Mouse (Mus musculus): ENCODE results near the gene Ttll2.
"Not testable (repeated sequence)": the region's sequence is repeated elsewhere in the genome, so short reads cannot be mapped to it uniquely, and the experiment has no call there.

Ttll2 gene

DNA sequence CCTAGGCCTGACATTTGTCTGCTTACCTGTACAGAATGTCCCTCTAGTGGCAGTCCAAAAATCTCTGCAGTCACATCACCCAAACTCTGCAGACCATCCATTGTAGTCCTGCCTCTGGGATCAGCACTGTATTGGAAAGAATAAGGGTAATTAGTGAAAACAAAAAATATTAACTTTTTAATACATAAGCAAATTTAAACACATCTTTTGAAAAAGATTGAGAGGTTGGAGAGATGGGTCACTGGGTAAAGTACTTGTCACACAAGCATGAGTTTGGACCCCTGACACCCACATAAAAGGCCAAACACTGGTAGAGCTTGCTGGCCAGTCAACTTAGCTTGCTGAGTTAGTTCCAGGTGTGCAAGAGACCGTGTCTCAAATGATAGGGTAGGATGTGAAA, at the start of gene Ttll2:
TSS of gene Ttll2 (minus strand) at position 101 of the 400 bp plus-strand sequence.
- not testable (repeated sequence) for DNase-seq (ENCODE audit: low read depth, low spot score)

DNA sequence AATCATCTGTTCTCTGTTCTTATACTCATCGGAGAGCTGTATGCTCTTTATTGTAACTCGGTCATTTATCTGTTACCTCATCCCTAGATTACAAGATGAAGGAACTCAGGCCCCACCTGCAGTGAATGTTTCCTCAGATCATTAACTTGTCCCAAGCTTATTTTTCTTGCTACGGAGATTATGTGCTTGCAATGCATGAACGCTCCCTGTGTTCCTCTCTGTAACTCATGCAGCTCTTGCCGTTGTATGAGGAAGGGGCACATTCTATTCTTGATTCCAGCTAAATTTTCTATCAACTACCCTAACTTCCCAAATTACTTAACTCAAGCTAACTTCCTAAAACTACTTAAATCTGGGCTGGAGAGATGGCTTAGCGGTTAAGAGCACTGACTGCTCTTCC, 47.3 kb upstream of the Ttll2 start:
- not testable (repeated sequence) for DNase-seq (ENCODE audit: low read depth, low spot score)

DNA sequence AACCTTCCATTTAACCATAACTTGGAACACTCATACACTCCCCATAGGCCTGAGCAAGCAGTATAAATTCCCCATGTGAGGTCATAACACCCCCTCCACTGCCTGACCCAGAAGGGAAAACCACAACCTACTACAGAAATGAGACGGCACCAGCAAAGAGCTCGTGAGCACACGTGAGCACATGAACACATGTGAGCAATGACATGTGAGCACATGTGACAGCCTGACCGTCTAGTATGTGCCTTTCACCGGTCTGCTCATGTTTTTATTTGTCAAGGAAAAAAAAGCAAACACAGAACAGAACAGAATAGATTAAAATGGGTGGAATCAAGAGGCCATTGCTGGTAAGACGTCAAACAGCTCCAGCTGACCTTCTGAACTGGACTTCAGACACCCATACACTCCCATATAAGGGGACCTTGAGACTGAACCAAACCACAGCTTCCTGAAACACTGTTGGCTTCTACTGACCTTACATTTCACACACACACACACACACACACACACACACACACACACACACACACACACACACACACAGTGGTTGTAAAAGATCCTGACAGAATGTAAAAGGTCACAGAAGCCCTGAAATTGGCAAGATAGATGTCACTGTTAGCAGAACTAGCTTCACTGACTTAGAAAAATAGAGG, 45.8 kb upstream of the Ttll2 start:
- not testable (repeated sequence) for DNase-seq (ENCODE audit: low read depth, low spot score)

DNA sequence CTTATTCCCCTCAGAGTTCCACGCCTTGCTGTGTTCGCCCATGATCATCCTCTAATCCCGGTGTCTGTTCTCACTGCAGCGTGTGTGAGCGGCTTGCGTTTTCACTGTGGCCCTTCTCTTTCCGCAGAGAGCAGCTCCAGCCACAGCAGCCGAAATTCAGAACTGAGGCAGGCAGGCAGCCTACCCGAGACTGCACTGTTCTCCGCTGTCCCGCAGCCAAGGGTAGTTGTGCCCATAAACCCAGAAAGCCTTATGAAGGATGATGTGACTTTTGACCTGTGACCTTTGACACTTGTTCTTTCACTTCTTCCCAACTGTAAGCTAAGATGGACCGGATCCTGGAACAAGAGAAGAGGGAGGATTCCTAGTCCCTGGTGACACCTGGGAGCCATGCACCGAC, 44.6 kb upstream of the Ttll2 start:
- DNase-seq (ENCODE audit: low read depth, low spot score), result not testable (repeated sequence)

DNA sequence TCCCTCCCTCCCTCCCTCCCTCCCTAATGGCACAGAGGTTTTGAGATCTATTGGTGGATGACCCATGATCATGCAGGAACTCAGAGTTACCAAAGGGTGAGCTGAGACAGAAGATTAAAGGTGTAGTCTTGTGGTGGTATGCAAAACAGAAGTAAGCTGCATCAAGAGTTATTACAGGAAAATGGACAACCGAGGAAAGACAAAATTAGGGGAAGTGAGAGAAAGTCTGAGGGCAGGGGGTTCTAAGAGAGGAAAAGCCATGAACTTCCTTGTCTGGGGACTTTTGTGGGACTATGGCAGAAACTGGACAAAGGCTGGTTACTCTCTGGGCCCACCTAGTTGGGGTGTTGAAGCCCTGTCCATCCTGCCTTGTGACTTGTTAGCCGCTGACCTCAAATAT, 43.8 kb upstream of the Ttll2 start:
- DNase-seq (ENCODE audit: low read depth, low spot score), result not testable (repeated sequence)

DNA sequence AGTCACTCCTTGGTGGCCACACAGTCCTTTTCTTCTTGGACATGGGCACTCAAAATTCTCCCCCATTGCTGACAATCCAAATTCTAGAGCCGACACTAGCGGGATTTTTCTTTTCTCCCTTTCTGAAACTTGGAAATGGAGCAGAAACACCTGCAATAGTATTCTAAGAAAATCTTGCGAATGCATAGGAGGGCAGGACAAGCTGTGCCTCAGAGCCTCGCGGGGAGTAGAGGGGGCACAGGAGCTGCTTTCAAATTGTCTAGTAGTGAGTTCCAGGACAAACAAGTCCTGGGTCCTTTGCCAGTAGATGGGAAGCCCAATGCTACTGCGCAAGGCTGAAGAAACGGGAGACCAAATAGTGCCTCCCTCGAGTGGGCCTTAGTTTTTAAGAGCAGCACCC, 43.2 kb upstream of the Ttll2 start:
- not testable (repeated sequence) for DNase-seq (ENCODE audit: low read depth, low spot score)

DNA sequence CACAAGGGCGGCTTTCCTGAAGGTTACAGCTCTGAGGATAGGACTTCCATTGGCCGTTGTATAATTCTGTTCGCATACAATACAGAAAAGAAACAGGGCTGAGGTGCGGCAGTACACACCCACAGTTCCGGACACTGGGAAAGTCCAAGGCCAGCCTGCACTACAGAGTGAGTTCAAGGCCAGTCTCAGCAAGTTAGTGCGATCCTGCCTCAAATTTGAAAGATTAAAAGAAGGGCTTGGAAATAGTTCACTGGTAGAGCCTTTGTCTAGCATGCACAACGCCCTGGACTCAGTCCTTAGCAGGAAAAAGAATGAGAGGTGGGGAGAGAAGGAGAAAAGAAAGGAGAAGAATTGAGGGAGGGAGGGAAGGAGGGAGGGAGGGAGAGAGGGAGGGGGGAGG, 42.6 kb upstream of the Ttll2 start:
- DNase-seq (ENCODE audit: low read depth, low spot score), result not testable (repeated sequence)

DNA sequence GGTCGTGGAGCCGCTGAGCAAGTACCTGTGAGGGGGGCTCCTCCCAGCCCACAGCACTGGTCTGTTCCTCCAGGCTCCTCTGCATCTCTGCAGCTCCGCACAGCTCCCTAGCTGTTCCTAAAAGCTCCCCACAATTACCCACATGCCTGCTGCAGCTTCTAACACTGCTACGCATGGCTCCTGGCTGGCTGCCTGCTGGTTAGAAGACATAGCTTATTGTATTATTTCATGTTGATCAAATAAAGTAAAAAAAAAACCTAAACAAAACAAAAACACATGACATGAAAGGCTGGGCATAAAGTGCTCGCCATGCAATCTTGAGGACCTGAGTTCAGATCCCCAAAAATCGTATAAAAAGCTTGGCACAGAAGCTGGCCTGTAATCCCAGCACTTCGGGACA, 37.4 kb upstream of the Ttll2 start:
- DNase-seq (ENCODE audit: low read depth, low spot score), result not testable (repeated sequence)

DNA sequence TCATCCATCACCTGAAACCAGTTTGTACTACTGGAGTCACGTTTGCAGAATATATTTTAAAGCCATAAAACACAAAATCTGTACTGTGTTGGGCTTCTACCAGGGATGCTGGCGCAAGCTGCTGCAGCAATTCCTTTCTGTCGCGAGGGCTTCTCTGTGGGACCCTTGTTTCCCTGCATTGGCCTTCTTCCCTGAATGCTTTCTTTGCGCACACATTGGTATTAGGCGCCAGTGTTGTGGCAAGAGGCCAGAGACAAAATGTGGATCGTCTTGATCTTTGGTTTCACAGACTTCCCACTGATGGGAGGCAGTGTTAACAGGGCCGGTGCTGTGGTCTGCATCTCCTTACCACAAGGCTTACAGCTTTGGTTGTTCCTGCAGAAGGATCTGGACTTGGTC, 36.5 kb upstream of the Ttll2 start:
- not testable (repeated sequence) for DNase-seq (ENCODE audit: low read depth, low spot score)

DNA sequence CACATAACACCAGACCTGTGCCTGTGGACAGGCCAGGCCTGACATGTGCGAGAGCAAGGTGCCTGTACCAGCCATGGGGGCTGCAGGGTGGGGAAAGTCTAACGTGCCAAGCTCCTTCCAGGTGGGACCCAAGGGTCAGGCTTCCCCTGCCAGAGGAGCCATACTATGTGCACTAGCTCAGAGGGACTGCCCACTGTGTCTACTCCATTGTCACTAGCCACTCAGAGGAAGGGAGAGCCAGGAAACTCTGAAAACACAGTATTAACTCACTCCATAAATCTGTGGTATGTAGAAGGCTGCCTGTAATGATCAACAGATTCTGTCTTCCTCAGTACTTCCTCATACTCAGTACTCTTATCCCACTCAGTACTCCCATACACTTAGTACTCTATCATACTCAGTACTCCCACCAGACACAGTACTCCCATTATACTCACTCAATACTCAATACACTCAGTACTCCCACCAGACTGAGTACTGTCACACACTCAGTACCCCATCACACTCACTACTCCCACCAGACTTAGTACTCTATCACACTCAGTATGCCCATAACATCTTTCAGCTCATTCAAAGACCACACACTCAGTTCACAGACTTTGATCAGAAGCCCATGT, 36.0 kb upstream of the Ttll2 start:
- not testable (repeated sequence) for DNase-seq (ENCODE audit: low read depth, low spot score)

DNA sequence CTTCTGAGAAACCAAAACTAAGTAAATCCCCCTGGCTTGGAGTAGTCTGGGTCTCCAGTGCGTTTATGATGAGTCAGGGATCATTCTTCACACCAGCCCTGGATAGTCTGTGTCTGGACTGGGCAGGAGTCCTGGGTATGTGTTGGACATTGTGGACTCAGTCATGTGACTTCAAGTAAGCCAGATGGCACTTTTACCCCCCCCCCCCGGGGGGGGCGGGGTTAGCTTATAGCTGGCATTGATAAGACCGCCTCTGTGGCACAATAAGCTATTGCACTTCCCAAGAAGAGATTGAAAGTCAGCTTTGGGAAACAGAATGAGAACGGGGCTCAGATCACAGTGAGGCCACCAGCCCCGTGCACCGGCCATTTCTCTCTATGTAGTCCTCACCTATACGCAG, 33.5 kb upstream of the Ttll2 start:
- peak; percentile 25 for DNase-seq (ENCODE audit: low read depth, low spot score)

DNA sequence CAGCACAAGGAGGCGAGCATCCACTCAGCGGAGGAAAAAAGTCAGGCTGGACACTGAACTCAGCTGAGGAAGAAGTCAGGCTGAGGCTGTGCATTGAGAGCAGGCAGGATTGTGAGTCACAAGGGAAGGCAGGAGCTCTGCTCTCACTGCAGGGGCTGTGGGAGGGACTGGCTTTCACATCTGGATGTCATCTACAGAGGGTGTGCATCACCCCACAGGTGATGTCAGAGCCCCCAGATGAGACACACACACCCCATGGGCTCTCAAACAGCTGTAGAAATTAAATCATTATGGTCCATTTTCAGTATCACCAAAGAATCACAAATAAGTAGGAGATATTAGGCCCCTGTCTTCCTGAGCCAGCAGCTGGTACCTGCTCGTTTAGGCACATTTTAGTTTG, 32.9 kb upstream of the Ttll2 start, which contains the start of gene Unc93a2:
TSS of gene Unc93a2 (minus strand) at position 101 of the 400 bp plus-strand sequence.
- not testable (repeated sequence) for DNase-seq (ENCODE audit: low read depth, low spot score)

DNA sequence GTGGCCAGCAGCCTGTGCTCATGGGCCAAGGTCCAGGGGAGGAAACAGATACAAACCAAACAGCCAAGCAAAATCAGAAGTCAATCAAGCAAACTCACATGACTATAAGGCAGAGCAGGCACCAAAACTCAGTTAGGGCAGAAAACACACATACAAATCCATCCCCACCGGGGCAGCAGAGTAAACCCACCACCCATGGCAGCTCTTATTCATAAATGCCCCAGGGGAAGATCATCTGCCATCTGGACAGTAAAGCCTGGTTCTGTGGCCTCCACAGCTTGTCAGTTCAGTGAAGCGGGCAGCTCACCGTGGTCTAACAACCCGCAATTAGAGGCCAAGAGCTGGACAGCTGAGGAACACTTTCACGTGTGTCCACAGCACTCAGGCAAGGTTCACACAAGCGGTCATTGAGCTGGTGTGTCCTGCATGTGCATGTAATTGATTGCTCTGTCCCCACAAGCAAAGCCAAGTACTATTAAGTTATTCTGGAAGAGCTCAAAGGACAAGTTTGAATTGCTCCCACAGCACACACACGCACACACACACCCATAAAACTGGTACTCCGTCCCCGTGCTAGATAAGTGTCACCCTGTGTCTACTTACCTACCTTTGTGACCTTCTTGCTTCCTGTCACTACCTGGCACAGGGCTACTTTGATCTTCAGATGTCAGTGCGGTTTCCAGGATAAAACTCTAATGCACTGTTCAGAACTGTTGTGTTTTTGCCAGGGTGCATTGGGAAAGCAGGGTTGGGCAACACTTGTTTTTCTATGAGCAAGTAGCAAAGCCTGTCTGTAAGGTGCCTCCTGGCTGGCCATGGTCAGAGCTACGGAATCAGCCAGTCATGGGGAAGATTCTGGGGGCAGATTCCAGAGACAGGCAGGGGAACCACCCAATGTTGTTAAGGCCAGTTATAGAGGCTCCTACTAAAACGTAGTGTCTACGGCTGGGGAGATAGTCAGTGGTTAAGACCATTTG, 31.0 kb upstream of the Ttll2 start:
- DNase-seq (ENCODE audit: low read depth, low spot score), result not testable (repeated sequence)

DNA sequence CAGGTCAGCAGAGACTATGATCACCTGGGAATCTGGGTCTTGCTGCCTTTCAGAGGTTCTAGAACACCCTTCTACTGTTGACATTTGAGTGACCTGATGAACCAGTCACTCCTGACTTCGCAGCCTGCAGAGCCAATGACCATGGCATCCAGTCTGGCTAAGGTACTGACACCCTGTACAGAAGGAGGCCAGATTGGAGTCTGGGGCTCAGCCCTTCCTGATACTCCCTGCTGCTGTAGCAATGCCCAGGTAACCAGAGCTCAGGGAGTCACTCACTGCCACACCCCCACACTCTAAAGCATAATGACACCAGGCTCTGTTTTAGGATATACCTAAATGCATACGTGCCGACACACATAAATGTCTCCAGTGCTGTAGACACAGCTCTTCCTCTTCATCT, 30.2 kb upstream of the Ttll2 start:
- not testable (repeated sequence) for DNase-seq (ENCODE audit: low read depth, low spot score)

DNA sequence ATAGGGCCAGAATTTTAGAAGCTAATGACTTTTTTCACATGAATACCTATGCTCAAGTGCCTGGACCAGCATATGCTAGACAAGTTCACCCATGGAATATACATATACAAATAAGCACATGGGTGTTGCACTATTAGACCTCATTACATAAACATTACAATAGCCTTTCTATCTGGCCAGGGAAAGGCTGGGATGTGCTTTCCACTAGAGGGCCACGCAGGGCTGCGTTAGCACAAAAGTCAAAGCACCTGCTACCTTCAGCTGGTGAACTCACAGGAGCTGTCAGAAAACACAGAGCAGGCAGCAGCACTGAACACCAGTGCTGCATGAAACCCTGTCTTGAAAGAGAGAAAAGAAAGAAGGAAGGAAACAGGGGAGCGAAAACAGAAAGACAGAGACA, 25.4 kb upstream of the Ttll2 start:
- DNase-seq (ENCODE audit: low read depth, low spot score), result not testable (repeated sequence)

DNA sequence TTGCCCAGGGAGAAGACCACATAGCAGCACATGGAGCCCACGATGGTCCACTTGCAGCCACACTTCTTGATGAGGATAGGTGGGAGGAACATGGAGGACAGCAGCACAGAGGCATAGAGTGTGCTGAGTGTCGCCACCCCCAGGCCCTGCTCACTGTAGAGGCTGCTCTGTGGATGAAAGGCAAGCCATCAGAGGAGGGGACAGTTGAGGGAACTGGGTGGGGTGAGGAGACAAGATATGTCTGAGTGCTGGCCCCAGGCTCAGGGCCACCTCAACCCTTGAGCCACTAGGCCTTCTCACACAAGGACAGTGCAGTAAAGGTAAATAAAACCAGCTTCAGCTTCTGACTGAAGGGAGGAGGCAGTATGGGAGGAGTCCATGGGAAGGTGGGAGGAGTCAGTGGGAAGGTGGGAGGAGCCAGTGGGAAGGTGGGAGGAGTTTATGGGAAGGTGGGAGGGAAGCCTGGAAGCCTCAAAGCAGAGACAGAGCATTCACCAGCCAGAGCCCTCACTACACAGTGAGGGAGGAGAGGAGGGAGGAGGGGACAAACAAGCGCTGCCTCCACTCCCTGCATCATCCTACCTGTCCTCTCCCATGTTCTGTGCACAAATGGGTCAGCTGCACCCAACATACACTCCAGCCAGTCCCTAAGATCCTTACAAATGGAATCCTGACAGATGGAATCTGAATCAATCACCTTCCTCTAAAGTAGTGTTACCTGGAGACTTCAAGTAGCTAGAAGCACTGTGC, 24.6 kb upstream of the Ttll2 start:
- not testable (repeated sequence) for DNase-seq (ENCODE audit: low read depth, low spot score)

DNA sequence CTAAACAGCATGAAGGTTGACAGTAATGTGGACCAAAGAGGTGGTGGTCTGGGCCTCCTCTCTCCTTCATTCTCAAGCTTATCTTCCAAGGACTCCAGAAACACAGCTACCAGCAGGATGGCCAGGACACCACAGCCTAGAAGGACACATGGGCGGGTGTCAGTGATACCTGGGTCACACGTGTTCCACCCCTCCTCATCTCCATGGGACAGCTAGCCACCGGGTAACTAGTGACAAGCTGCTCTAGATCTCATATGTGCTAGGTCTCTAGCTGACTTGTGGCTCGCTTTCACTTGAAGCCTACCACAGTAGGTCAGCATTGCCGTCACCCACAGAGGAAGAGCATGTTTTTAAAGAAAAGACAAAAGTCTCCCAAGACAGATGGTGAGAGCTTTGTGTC, 19.4 kb upstream of the Ttll2 start, which contains the start of gene Gm49630:
TSS of gene Gm49630 (minus strand) at position 101 of the 400 bp plus-strand sequence.
- not testable (repeated sequence) for DNase-seq (ENCODE audit: low read depth, low spot score)

DNA sequence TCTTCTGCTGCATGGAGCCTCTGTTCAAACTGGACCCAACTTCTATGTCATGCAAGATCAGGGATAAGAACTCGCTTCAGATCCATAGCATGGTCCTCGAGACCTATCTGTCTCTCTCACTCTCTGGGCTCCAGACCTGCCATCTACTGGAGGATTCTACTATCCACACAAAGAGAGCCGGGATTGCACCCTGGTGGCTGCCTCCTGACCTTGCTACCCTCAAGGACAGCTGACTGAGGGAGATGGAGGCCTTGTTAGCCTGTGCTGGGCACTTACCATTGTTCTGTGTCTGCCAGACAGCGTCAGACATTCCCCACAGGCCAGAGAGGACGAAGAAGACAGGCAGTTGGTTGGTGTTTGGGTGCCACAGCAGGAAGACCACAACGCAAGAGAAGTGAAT, 16.9 kb upstream of the Ttll2 start:
- not testable (repeated sequence) for DNase-seq (ENCODE audit: low read depth, low spot score)

DNA sequence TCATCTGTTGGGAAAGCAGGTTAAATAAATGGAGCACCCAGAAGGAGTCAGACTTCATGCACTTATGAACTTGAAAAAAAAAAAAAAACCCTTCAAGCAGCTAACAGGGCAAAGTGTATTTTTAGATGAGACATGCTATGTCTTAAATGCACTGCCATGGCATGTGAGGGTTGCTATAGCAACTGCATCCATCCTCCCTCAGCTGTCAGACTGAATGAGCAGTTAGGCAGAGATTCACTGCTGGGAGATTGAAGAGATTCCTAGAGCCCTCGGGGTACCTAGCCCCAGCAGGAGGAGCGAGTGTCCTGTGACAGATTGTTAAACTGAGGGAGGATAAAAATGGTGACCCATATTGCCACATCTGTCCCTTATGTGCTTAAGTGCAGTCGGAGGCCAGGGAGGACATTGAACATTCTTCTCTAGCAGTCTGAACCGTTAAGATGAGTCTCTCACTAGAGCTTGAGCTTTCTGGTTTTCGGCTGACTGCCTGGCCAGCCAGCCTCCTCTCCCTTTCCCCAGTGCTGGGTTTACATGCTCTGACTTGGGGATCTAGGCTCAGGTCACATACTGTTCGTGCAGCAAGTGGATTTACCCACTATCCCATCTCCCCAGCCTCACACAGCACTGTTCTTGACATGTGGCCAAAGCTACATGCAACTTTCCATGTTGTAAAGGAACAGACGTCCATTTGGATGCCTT, 14.3 kb upstream of the Ttll2 start:
- DNase-seq (ENCODE audit: low read depth, low spot score), result not testable (repeated sequence)

DNA sequence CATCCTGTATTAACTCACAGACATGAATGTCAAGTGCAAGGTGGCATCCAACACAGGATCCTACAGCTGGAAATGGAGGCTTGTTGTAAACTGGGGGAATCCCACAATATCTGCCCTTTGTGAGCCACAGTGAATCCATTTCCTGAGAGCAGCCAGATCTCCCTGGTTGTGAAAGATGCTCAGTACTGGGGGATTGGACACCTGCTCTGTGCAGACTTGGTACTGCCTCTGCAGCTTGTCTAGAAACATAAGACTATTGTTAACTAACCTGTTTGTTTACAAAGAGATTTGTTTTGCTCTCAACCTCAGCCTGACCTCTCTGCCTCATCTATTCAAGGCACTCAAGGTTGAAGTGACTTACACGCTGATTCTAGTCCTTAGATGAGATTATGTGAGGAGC, 13.8 kb upstream of the Ttll2 start:
- not testable (repeated sequence) for DNase-seq (ENCODE audit: low read depth, low spot score)

DNA sequence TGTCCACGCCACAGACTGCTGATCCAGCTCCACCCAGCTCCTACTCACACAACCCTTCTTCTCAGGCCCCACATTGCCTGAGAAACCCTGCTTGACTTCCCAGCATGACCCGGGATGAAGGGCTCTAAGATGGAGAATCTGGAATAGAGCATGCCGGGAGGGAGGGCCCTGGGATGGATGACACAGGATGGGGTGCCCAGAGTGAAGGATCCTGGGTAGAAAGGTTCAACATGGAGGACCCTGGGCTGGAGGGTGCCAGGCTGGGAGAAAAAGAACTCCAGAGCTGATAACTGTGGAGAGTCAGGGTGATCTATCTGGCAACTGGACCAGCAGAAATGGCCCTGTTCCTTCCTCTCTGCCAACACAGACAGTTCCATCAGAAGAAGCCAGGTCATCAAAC, 13.1 kb upstream of the Ttll2 start:
- DNase-seq (ENCODE audit: low read depth, low spot score), result not testable (repeated sequence)

Data from retina, postnatal 7 days (tissue).